15 mouse cellular contexts compared by ENCODE assay signal in the genomic region with DNA sequence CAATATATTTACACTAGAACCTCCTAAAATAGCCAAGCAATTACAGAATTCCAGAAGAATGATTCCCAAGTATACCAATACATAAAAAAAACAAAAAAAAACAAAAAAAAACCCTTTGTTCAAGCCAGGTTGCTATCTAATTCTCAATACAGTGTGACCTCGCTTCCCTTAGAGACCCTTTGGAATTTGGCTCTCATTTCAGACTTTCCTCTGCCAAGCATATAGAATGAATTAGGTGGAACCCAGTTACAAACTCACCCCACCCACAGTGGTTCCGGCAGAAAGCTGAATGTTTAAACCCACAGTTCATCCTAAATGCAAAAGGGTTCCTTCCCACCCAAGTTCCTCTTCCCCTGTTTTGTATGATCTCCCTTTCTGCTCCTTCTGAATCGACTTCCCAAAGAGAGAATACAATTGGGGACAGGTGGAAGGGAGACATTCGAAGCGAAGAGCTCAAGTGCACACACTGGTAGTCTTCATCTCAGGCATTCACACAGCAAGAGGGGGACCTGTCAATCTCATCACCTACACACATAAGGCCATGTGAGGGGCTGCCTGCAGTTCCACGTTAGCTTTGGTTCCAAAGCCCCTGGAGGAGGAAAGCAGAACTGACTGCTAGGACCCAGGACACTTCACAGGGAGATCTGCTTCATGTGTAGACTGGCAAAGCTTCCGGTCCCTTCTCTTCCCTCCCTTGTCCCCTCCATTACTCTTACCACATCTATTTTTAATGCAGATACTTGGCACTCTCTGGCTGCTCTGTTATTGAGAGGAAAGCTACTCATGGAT.
DNase-seq lines count a peak whose midpoint lies in the region; ATAC-seq and TF ChIP-seq lines count a peak whose summit lies in the region.
"Had no signal": no experiment of that assay in that cellular context is flagged by ENCODE, and none has a peak within 500 bp of the region (broad histone marks: within the 10 kb centered on the region; RNA-seq: fewer than 3 reads in every experiment).

No protein-coding gene starts in this region.

- no peak overlapping the region for H3K4me3 ChIP-seq in layer of hippocampus, adult 2 months
- H3K4me3 ChIP-seq in embryonic facial prominence, embryonic 12.5 days = no peak overlapping the region
- H3K4me3 ChIP-seq in intestine, postnatal 0 days (ENCODE audit: low read depth, low read length) = no peak overlapping the region
- no peak overlapping the region for H3K4me3 ChIP-seq in stomach, embryonic 15.5 days (replicated peaks)
- H3K4me3 ChIP-seq: hindbrain, embryonic 12.5 days had no signal

- no peak overlapping the region for H3K9ac ChIP-seq in embryonic facial prominence, embryonic 12.5 days
- no peak overlapping the region for H3K9ac ChIP-seq in intestine, postnatal 0 days (ENCODE audit: low read depth, low read length)
- no peak overlapping the region for H3K9ac ChIP-seq in stomach, embryonic 15.5 days
- H3K9ac ChIP-seq: hindbrain, embryonic 12.5 days had no signal

- H3K27ac ChIP-seq in layer of hippocampus, adult 2 months = no peak overlapping the region
- H3K27ac ChIP-seq in embryonic facial prominence, embryonic 12.5 days = peak overlapping the region; percentile 58; the same call in 1 of the 2 replicates
- H3K27ac ChIP-seq in intestine, postnatal 0 days (ENCODE audit: low read depth, low read length) = no peak overlapping the region
- H3K27ac ChIP-seq in stomach, embryonic 15.5 days = peak overlapping the region; percentile 33; the same call in 1 of the 2 replicates
- H3K27ac ChIP-seq: hindbrain, embryonic 12.5 days had no signal

- no peak for ATAC-seq in embryonic facial prominence, embryonic 12.5 days (ENCODE audit: insufficient number of reproducible peaks, insufficient read depth, low FRiP score, low TSS enrichment)
- no peak for ATAC-seq in intestine, postnatal 0 days
- no peak for ATAC-seq in stomach, embryonic 15.5 days (ENCODE audit: insufficient read depth, low FRiP score, low read depth)
- ATAC-seq in erythroid progenitor cell, adult 5-6 weeks (replicated peaks; ENCODE audit: low FRiP score, poor library complexity, severe bottlenecking) = no peak
- ATAC-seq: forebrain, embryonic 16.5 days had no signal

- DNase-seq in layer of hippocampus, adult 2 months (ENCODE audit: low spot score in 2 of 2) = no peak
- DNase-seq in layer of hippocampus, adult 18-20 months (ENCODE audit: low spot score in 2 of 2) = no peak
- DNase-seq in Muller cell, postnatal 12 days (ENCODE audit: inconsistent ontology term) = no peak
- DNase-seq: adrenal gland, postnatal 36 days; cerebellum, adult 11-12 months; gastrocnemius, postnatal 36 days; kidney, postnatal 4 days; lung, postnatal 36 days; right cerebral cortex, postnatal 25 days had no signal

- H3K36me3 ChIP-seq in embryonic facial prominence, embryonic 12.5 days = no peaks in the 10 kb centered on the region
- no peaks in the 10 kb centered on the region for H3K36me3 ChIP-seq in intestine, postnatal 0 days (ENCODE audit: control insufficient read depth, insufficient read depth)
- H3K36me3 ChIP-seq in stomach, embryonic 15.5 days = no peaks in the 10 kb centered on the region
- H3K36me3 ChIP-seq: hindbrain, embryonic 12.5 days had no signal

- TF ChIP-seq CTCF in layer of hippocampus, adult 2 months (conservative IDR thresholded peaks at IDR 0.05) = peak; percentile 44
- TF ChIP-seq CTCF in intestine, postnatal 0 days (IDR thresholded peaks at IDR 0.05; ENCODE audit: low read depth) = peak; percentile 26

- 58% methylated on average over 7 of the region's 7 CpGs for WGBS in embryonic facial prominence, embryonic 12.5 days
- 72% methylated on average over 7 of the region's 7 CpGs for WGBS in intestine, postnatal 0 days
- WGBS in stomach, embryonic 15.5 days = 64% methylated on average over 7 of the region's 7 CpGs

- peaks cover 39% of the 10 kb centered on the region for H3K4me1 ChIP-seq in embryonic facial prominence, embryonic 12.5 days
- no peaks in the 10 kb centered on the region for H3K4me1 ChIP-seq in intestine, postnatal 0 days (replicated peaks; ENCODE audit: control insufficient read depth, insufficient read depth, low read length)
- H3K4me1 ChIP-seq in stomach, embryonic 15.5 days = peaks cover 18% of the 10 kb centered on the region

- H3K4me2 ChIP-seq in embryonic facial prominence, embryonic 12.5 days (replicated peaks) = no peak overlapping the region
- H3K4me2 ChIP-seq in intestine, postnatal 0 days (replicated peaks; ENCODE audit: low read depth) = no peak overlapping the region
- no peak overlapping the region for H3K4me2 ChIP-seq in stomach, embryonic 15.5 days
- H3K4me2 ChIP-seq: hindbrain, embryonic 12.5 days had no signal

- H3K27me3 ChIP-seq in embryonic facial prominence, embryonic 12.5 days = no peaks in the 10 kb centered on the region
- H3K27me3 ChIP-seq in intestine, postnatal 0 days (replicated peaks; ENCODE audit: control insufficient read depth, insufficient read depth, low read length) = no peaks in the 10 kb centered on the region
- H3K27me3 ChIP-seq in stomach, embryonic 15.5 days (replicated peaks) = no peaks in the 10 kb centered on the region
- H3K27me3 ChIP-seq: hindbrain, embryonic 12.5 days had no signal

- no peaks in the 10 kb centered on the region for H3K9me3 ChIP-seq in embryonic facial prominence, embryonic 12.5 days
- no peaks in the 10 kb centered on the region for H3K9me3 ChIP-seq in intestine, postnatal 0 days (ENCODE audit: control insufficient read depth)
- no peaks in the 10 kb centered on the region for H3K9me3 ChIP-seq in stomach, embryonic 15.5 days
- H3K9me3 ChIP-seq: hindbrain, embryonic 12.5 days had no signal

Comparison
In these comparisons a context has a peak if more than half of its experiments do, and no peak if none do; other contexts are left out.
1. H3K27ac ChIP-seq: peak in embryonic facial prominence, embryonic 12.5 days (single experiment) and stomach, embryonic 15.5 days (single experiment); none in layer of hippocampus, adult 2 months (single experiment) and intestine, postnatal 0 days (single experiment).